Mouse (Mus musculus) heart, adult 9 months (tissue): ENCODE data around the gene Sema6d.

Source experiments
- DNase-seq, 2 experiments: peaks; one replicate each; pipeline ENCODE4 v3.0.0; 2022; ENCODE audit warnings: low spot score in 2 of 2

Gene Sema6d

DNA sequence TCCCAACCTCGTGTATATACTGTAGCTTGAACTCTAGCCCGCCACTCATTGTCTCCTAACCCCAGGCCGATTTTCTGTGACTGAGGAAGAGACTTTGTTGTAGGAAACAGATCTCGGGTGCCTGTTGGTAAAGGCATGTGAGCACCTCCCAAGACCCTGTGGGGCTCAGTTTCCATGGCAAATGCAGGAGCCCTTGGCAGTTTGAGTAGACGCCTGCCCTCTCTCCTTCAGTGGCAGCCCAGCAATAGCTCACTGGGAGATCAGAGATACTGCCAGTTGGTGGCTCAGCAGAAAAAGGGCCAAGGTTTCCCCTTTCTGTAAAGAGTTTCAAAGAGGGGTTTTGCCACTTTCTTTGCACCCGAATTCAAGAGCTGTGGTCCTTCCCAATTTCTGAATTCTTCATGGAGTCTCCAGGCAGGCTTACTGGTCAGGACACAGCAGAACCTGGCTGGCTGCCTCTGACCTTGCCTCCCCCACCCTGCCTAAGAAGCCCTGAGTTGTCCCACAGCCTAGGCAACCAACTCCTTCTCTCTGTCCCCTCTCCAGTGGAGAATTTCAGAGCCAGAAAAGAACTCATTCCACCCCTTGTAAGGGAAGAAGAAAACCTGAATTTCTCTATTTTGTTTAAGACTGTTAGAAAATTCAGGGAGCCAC lies 312.1 kb downstream of the Sema6d start:
- no peak for DNase-seq

- DNase-seq, result peak; percentile 37 to 53
These were observed 313.8 kb downstream of the Sema6d start for GRCm38 (mm10) chr2:124403571-124403970.

DNA sequence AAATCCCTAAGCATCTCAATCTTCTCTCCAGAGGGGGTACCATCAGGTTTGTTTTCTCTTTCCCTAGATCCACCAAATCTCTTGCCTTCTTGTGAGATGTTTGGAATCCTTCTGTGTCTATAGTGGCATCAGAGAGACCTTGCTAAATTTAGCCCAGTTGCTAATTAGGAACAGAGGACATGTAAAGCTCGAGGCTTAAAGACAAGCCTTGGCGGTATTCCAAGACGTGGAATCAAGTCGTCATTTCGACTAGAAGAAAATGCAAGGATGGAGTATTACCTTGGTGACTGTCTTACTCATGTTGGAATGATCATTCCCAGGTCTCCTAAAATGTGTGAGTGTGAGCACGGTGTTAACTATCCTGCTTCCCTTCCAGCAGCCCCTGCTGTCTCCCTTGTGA lies 314.2 kb downstream of the Sema6d start:
- no peak for DNase-seq

DNA sequence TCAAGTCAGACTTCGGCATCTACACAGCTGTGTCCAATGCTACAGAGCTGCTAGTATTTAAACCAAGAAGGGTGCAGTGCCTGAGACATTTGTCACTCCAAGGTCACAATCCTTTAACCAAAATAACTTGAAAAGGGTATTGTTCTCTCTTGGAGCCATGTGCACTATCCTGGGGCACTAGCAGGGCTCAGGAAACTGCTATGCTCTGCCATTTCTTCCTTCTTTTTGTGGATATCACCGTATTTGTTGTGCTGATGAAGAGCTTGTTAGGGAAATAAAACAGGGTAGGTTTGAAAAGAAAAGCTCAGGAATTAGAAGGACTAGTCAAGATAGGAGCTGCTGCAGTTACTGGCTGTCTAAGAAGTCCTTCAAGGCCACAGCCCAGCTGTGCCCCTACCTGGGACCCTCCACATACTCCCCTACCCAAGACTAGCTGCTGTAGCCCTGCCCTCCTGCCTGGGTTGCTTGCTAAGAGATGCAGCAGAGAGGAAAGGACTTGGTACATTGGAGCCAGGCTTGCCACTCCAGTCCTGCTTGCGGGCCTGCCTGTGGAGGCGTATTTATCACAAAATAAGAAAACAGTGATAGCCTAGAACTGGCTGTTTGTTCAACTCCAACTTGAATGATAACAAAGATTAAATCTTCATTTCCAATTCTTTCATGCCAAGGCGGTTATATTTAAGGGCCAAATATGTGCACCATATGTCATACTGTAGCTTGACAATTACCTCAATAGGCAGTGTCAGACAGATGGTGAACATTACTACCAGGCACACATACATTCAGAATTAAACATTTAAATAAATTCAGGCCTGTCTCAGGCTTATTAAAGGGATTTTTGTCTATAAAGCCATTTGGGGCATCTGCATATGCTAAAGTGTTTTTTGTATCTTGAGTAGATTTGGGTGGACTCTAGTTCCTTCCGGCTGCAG lies 315.1 kb downstream of the Sema6d start:
- DNase-seq, result no peak

DNA sequence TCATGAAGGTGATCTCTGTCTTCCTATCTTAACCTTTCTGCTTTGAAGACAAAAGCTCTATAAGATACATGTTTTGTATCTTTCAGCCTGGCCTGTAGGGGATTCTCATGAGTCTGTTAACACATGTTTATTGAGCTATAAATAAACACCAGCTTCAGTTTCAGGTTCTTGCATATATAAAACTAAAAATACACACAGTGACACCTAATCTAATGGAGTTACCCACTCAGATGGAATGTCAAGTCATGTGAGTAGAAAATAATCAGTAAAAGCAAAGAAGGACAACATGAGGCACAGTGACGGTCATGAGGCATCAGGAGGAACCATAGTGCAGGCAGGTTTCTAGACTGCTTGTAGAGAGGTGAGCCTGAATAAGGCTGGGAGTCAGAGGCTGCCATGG lies 319.2 kb downstream of the Sema6d start:
- no peak for DNase-seq

DNA sequence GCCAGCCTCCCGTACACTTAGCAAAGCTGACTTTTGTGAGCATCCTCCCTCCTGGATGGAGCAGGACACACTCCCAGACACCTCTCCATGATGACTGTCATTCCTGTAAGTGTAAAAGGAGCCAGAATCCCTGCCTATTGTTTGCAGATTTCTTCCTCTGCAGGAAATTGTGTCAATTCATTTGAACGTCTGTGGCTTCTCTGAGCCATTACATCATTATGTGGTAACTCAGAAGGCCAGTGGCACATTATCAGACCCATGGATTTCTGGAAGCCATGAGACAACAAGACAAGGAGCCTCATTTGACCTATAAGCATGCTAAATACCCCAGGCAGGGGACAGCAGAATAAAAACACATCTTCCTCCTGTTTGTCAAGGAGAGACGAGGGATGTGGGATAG lies 327.0 kb downstream of the Sema6d start:
- DNase-seq, result no peak

DNA sequence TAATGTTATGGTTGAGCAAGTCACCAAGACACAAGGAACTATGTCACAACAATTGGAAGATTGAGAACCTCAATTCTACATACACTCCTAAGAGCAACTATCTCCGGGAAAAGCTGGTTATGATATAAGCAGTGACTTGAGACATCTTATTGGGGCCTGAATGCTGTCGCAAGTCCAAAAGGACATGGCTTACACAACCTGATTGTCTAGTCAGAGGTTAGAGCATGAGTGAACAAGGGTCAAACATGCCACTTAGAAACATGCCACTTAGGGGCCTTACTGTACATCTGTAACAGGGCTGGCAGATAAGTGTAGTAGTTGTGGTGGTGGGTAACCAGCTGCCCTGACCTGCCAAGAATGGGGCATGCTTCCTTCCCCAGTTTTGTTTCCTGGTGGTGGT lies 328.6 kb downstream of the Sema6d start:
- DNase-seq, result no peak

GRCm38 (mm10) chr2:124420170-124420825 lies 330.5 kb downstream of the Sema6d start:
- no peak for DNase-seq

GRCm38 (mm10) chr2:124429744-124430143 lies 340.0 kb downstream of the Sema6d start:
- no peak for DNase-seq

- DNase-seq, result no peak
These were observed 340.9 kb downstream of the Sema6d start for GRCm38 (mm10) chr2:124430708-124431107.

DNA sequence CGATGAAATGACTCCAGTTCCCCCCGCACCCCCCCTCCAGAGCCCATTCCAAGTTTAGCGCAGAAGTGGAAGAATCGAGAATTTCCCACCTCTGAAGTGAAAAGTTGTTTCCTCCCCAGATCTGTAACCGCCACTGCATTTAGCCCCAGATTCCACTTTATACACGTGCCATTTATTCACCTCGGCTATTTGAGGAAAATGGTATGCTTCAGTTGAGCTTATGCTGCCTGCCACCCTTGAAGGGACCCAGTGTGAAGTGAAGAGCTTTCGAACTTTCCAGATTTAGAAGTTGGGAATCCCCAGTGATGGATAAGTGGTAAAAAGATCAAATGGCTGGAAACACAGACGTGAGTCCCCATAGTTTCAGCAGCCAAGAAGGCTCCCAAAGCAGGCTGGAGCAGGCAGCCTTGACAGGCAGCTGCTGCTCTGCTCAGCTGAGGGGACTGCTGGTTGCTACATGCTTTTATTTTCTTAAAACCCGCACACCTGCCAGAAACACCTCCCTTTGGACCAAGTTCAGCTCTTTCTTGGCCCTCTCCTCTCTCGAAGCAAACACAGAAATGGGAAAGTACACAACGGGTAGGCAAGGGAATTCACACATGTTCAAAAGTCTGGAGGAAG lies 345.7 kb downstream of the Sema6d start:
- no peak for DNase-seq

DNA sequence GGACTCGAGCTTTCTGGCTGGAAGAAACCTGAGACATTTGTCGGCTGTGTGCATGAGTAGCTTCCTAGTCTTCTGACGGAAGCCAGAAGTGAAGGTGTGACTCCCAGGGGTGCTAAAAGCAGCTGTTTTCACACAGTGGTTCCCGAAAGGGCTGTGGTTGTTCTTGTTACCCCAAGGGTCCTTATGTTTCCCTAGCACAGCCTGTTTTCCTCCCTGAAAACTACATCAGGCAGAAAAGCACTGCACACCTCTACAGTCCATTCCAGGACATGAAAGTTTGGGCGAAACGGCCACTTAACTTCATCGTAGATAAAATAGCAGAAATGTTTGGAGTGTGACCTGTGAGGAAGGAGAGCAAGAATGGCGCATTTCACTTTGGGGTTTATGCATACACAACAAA lies 346.9 kb downstream of the Sema6d start:
- no peak for DNase-seq

DNA sequence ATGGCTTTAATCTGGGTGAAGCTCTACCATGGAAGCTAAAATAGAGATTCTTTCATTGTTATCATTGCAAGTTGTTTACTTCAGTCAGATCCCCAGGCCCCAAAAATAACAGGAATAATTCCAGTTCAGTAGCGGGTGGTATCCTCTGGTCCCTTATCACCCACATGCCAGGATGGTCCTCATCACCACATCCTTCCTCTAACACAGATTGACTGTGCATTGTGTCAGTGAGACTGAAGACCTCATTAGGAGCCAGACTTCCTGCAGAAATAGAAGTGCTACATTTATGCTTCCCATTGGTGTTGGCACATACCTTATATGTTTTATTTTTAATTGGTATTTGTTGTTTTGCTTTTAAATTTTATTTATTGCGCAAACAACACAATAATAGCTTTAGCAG lies 354.4 kb downstream of the Sema6d start:
- no peak for DNase-seq

- DNase-seq, result peak; percentile 23 to 46
These were observed 366.1 kb downstream of the Sema6d start for GRCm38 (mm10) chr2:124455881-124456280.

GRCm38 (mm10) chr2:124456999-124457398 lies 367.2 kb downstream of the Sema6d start:
- no peak for DNase-seq

DNA sequence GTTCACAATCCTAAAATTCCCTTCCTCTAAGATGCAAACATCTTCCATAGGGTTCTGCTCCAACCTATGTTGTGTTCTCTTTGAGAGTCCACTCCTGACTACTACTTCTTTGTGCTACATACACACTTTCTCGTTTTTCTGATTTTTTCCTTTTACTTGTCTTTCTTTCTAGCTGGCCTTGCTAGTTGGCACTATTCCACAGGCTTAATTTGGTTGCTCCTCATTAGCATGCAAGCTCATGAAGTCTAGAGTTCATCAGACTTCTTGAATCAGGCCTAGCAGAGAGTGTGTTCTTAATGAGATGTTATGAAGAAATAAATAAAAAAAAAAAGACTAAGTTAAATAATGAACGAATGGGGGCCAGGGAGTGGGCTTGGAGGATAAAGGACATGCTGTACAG lies 368.3 kb downstream of the Sema6d start:
- no peak for DNase-seq

DNA sequence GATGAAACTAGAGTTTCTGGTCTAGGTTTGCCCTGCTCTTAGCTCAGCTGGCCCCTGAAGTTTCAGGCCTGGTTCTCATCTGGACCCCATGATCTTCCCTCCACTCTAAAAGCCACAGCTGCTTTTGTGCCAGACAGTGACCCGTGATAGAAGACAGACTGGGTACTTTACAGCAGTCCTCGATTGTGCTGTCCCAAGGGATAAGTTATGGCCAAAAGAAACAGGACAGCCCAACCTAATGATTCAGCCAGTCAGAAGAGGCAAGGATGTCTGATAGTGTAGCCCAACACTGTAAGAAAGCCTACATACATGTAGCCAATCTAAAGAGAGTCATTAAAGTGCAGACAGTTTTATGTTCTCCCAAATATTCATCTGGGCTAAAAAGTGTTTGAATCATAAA lies 371.2 kb downstream of the Sema6d start:
- DNase-seq, result peak; percentile 44 to 57

- DNase-seq, result no peak
These were observed 371.6 kb downstream of the Sema6d start for GRCm38 (mm10) chr2:124461378-124461851.

- no peak for DNase-seq
These were observed 375.5 kb downstream of the Sema6d start for GRCm38 (mm10) chr2:124465004-124465946.

DNA sequence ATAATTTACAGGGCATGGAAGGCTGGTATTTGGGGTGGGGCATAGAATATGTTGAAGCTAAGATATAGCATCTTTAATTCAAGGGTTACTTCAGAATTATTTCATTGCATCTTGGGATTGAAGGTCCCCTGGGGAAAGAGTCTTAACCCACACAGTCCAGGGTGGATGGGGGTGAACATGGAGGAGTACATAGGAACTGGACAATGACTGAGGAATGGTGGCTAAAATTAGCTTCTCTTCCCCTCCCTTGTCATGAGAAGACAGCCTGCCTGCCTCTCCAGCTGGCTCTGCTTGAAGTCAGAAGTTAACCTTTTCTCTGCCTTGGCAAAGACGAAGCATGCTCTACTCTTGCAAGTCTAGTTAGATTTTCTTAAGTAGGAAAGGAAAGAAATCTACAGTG lies 377.7 kb downstream of the Sema6d start:
- DNase-seq, result peak in 1 of 2 experiments; percentile 21
